Mouse (Mus musculus) neural tube, embryonic 11.5 days (tissue): ENCODE measurements around the gene Gm20388. TPM values are rescaled to one million over a fixed set of nuclear protein-coding genes. Genes with fewer than 3 reads are reported as not detected.

Source experiments
- ATAC-seq: fragments of 200-750 bp; cut with Nextera tagmentation; 2 replicates; pipeline ENCODE4 v1.8.0; 2017; ENCODE audit warnings: moderate number of reproducible peaks, mild to moderate bottlenecking, moderate TSS enrichment, moderate library complexity; ENCODE audit not compliant: insufficient read depth, low FRiP score, low TSS enrichment
- DNase-seq: peaks from one replicate; pipeline ENCODE4 v3.0.0-alpha.2; 2015; ENCODE audit warnings: low spot score
- H3K27ac ChIP-seq: fragments of 300-500 bp; sonication (generic); 2 replicates; pipeline ENCODE4 v1.5.1; 2014; ENCODE audit warnings: low read depth, mild to moderate bottlenecking, low read length
- H3K27me3 ChIP-seq: fragments of 300-500 bp; sonication (generic); 2 replicates; pipeline ENCODE4 v1.6.1; 2014; ENCODE audit warnings: mild to moderate bottlenecking, low read length, mixed read lengths; ENCODE audit not compliant: control insufficient read depth, insufficient read depth
- H3K36me3 ChIP-seq: fragments of 300-500 bp; sonication (generic); 2 replicates; pipeline ENCODE4 v1.6.1; 2014; ENCODE audit warnings: mild to moderate bottlenecking, low read length, moderate library complexity, mixed read lengths; ENCODE audit not compliant: control insufficient read depth, insufficient read depth
- H3K4me1 ChIP-seq: fragments of 300-500 bp; sonication (generic); 2 replicates; pipeline ENCODE4 v1.6.1; 2014; ENCODE audit warnings: low read length, mixed read lengths; ENCODE audit not compliant: control insufficient read depth, insufficient read depth
- H3K4me2 ChIP-seq: fragments of 300-500 bp; sonication (generic); 2 replicates; pipeline ENCODE4 v1.6.1; 2014; ENCODE audit warnings: low read depth, mild to moderate bottlenecking, moderate library complexity
- H3K4me3 ChIP-seq: fragments of 300-500 bp; sonication (generic); 2 replicates; pipeline ENCODE4 v1.5.1; 2014; ENCODE audit warnings: low read depth, low read length
- H3K9ac ChIP-seq: fragments of 300-500 bp; sonication (generic); 2 replicates; pipeline ENCODE4 v1.6.1; 2014; ENCODE audit warnings: mild to moderate bottlenecking, low read length
- H3K9me3 ChIP-seq: fragments of 300-500 bp; sonication (generic); 2 replicates; pipeline ENCODE4 v1.6.1; 2016; ENCODE audit warnings: low read length; ENCODE audit not compliant: control insufficient read depth
- WGBS: fragments of 180-500 bp; shearing (Covaris S2); extraction: QIAGEN DNeasy Blood & Tissue Kit; methylation state at CpG from one replicate; pipeline ENCODE4 v1.1.7; 2014; 5-methylcytosine and 5-hydroxymethylcytosine counted together
- polyA plus RNA-seq: library from polyadenylated mRNA; unstranded; fragments of >200 nt; fragmentation: Nextera tagmentation; extraction: Ambion mirVana; gene quantifications from 2 replicates; pipeline ENCODE4 v1.2.1, GENCODE M21; 2014

Gene Gm20388
- polyA plus RNA-seq, 1 experiment from 2014 or later: not detected

DNA sequence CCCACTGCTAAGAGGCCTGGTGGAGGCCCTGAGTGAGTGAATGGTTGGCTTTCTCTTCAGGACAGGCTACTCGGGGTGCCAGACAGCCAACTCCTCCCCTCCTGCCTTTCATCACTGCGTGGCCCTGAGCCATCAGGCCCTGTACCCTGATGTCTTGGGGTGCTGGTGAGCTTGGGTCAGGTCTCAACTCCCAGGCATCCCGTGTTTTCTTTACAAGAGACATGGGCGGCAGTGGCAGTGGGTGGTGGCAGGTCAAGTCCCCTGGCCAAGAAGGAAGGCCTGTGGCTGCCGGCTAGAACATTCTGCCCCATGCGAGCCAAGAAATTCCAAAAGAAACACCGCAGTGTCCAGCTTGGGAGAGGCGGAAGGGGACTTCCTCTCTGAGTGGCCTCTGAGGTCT, 275.8 kb downstream of the Gm20388 start:
- Histone ChIP-seq H3K4me2 (no peak overlapping the region), H3K27ac (no peak overlapping the region), H3K27me3 (no peaks in the 10 kb centered on the region), H3K9ac (no peak overlapping the region), H3K36me3 (no peaks in the 10 kb centered on the region), H3K9me3 (no peaks in the 10 kb centered on the region), H3K4me1 (peaks cover 21% of the 10 kb centered on the region), H3K4me3 (no peak overlapping the region)
- no peak for ATAC-seq
- DNase-seq: no peak
- WGBS: 63% methylated on average over 8 of the region's 8 CpGs

- H3K27me3 ChIP-seq: no peaks in the 10 kb centered on the region
- ATAC-seq (no peak), DNase-seq (no peak)
- H3K36me3 ChIP-seq: no peaks in the 10 kb centered on the region
- WGBS: 84% methylated on average over 6 of the region's 6 CpGs
- peaks cover 21% of the 10 kb centered on the region for H3K4me1 ChIP-seq
- no peak overlapping the region for H3K4me2 ChIP-seq
- H3K4me3 ChIP-seq: no peak overlapping the region
- no peaks in the 10 kb centered on the region for H3K9me3 ChIP-seq
- H3K27ac ChIP-seq: no peak overlapping the region
- H3K9ac ChIP-seq: no peak overlapping the region
These were observed 277.9 kb downstream of the Gm20388 start for GRCm38 (mm10) chr8:120188510-120188909.

DNA sequence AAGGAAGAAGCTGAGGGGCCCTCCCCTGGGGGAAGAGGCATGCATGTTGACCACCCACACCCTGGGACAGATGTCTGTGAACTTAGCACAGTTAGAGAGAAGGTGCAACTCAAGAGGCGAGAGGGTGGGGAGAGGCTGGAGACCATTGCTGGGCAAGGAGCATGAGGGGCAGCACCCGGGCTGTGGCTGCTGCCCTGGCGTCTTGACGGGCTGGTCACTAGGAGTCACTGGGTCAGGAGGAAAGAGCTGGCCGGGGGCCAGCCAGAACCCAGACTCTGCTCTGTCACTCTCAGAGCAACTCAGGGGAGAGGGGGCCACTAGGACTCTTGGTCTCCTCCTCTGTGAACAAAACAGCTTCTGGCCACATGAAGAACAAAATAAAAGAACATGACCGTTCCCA, 278.8 kb downstream of the Gm20388 start:
- no peaks in the 10 kb centered on the region for H3K9me3 ChIP-seq
- no peak overlapping the region for H3K4me2 ChIP-seq
- DNase-seq (no peak), ATAC-seq (no peak)
- H3K9ac ChIP-seq: no peak overlapping the region
- no peak overlapping the region for H3K27ac ChIP-seq
- H3K4me1 ChIP-seq: peaks cover 17% of the 10 kb centered on the region
- WGBS: 82% methylated on average over 6 of the region's 6 CpGs
- H3K36me3 ChIP-seq: no peaks in the 10 kb centered on the region
- H3K27me3 ChIP-seq: no peaks in the 10 kb centered on the region
- H3K4me3 ChIP-seq: no peak overlapping the region

GRCm38 (mm10) chr8:120190107-120190809, 279.6 kb downstream of the Gm20388 start:
- no peak for ATAC-seq
- peaks cover 10% of the 10 kb centered on the region for H3K4me1 ChIP-seq

DNA sequence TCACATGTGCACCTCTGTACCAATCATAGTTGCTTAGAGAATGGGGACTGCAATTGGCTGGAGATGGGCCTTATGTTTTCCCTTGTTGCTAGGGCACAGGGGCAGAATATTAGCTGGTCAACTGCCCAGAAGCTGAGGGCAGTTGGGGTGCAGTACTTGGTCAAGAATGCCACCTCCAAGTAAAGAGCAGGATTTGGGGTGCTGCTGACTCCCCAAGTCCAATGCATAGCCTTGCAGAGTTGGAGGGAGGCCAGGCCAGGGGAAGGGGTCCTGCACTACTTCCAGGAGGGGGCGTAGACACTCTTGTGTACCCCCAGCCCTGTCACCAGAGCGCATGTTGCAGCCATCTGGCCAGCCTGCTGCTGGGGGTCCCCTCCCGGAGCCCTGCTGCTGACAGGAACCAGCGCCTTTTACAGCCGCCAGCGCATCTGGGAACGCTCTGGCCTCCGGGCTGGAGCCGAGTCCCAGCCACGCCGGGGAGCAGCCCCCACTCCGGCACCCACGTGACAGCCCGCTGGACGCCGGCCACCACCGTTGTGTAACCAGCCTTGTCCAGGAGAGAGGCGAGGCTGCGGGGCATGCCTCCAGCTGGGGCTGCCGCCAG, 280.3 kb downstream of the Gm20388 start:
- Histone ChIP-seq H3K9me3 (no peaks in the 10 kb centered on the region), H3K9ac (no peak overlapping the region), H3K4me3 (no peak overlapping the region), H3K36me3 (no peaks in the 10 kb centered on the region), H3K4me2 (peak overlapping the region; percentile 18), H3K27me3 (no peaks in the 10 kb centered on the region), H3K4me1 (peaks cover 4% of the 10 kb centered on the region), H3K27ac (peak overlapping the region; percentile 72)
- ATAC-seq: peak; percentile 71
- 36% methylated on average over 20 of the region's 20 CpGs for WGBS
- DNase-seq: peak; percentile 69

More at GRCm38 (mm10) chr8:120190107-120190809, 279.6 kb downstream of the Gm20388 start:
- WGBS: 78% methylated on average over 17 of the region's 17 CpGs
- no peaks in the 10 kb centered on the region for H3K9me3 ChIP-seq
- no peak overlapping the region for H3K4me2 ChIP-seq
- no peak overlapping the region for H3K27ac ChIP-seq
- no peak overlapping the region for H3K4me3 ChIP-seq
- H3K27me3 ChIP-seq: no peaks in the 10 kb centered on the region
- no peak overlapping the region for H3K9ac ChIP-seq
- DNase-seq: no peak
- H3K36me3 ChIP-seq: no peaks in the 10 kb centered on the region

- Histone ChIP-seq H3K9ac (no peak overlapping the region), H3K4me3 (no peak overlapping the region), H3K27ac (0 out of 2 replicates have a peak overlapping the region, but pooled peaks have one; percentile 72), H3K36me3 (no peaks in the 10 kb centered on the region), H3K27me3 (no peaks in the 10 kb centered on the region), H3K4me1 (no peaks in the 10 kb centered on the region; the same call in 1 of the 2 replicates), H3K4me2 (peak overlapping the region; percentile 24; the same call in 1 of the 2 replicates), H3K9me3 (no peaks in the 10 kb centered on the region)
- no peak for DNase-seq
- no peak for ATAC-seq
- 83% methylated on average over 5 of the region's 5 CpGs for WGBS
These were observed 281.0 kb downstream of the Gm20388 start for GRCm38 (mm10) chr8:120191633-120192032.

DNA sequence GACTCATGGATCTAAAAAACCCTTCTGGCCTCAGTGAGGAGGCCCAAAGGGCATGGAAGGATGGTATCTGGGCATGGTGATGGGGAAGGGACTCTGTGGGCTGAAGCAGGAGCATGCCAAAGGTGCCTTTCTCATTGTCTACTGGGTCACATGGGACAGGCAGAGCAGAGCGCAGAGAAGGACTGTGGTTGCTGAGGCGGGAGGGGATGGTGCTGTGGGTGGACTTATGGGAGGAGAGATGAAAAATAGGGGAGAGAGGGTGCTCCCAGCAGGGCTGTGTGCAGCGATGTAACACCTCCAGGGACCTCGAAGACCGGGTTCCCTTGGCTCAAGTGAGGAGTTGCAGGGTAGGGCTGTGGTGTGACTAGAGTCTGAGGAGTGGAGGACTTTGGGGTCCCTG, 281.5 kb downstream of the Gm20388 start:
- Histone ChIP-seq H3K27ac (no peak overlapping the region), H3K9me3 (no peaks in the 10 kb centered on the region), H3K4me3 (no peak overlapping the region), H3K4me2 (no peak overlapping the region; the same call in 1 of the 2 replicates), H3K9ac (no peak overlapping the region), H3K27me3 (no peaks in the 10 kb centered on the region), H3K36me3 (no peaks in the 10 kb centered on the region), H3K4me1 (no peaks in the 10 kb centered on the region)
- 98% methylated on average over 5 of the region's 5 CpGs for WGBS
- DNase-seq (no peak), ATAC-seq (no peak)

DNA sequence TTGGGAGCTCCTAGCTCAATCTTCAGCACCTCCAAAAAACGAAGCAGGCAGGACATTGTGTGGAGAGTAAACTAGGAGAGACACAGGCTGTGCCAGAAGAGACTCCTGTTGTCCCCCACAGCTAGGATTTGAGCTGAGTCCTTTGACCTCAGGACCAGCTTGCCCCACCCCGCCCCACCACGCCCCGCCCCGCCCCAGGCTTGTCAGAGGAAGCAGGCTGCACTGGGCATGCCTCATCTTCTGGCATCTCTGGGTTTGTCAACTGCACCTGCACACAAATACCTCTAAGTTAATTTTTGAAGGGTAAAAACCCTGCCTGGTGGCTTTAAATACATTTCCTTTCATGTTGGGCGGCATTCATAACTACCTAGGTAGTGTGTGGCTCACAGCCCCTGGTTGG, 290.7 kb downstream of the Gm20388 start:
- 87% methylated on average over 6 of the region's 6 CpGs for WGBS
- ATAC-seq: no peak
- Histone ChIP-seq H3K4me2 (no peak overlapping the region), H3K27me3 (no peaks in the 10 kb centered on the region), H3K27ac (no peak overlapping the region), H3K4me3 (no peak overlapping the region), H3K4me1 (no peaks in the 10 kb centered on the region), H3K9me3 (no peaks in the 10 kb centered on the region), H3K36me3 (no peaks in the 10 kb centered on the region), H3K9ac (no peak overlapping the region; the same call in 1 of the 2 replicates)
- DNase-seq: no peak

- DNase-seq (no peak), ATAC-seq (no peak)
- Histone ChIP-seq H3K4me2 (no peak overlapping the region), H3K27me3 (no peaks in the 10 kb centered on the region), H3K4me3 (no peak overlapping the region), H3K27ac (no peak overlapping the region), H3K9ac (no peak overlapping the region), H3K4me1 (no peaks in the 10 kb centered on the region), H3K9me3 (no peaks in the 10 kb centered on the region), H3K36me3 (no peaks in the 10 kb centered on the region)
- 81% methylated on average over 3 of the region's 3 CpGs for WGBS
These were observed 291.9 kb downstream of the Gm20388 start for GRCm38 (mm10) chr8:120202546-120202945.
